Mouse (Mus musculus): ENCODE measurements around the gene Zer1.

The Zer1 gene

GRCm38 (mm10) chr2:30128789-30129188, 4.4 kb upstream of the Zer1 start:
- no peak for DNase-seq (ENCODE audit: low spot score in 2 of 2)

DNA sequence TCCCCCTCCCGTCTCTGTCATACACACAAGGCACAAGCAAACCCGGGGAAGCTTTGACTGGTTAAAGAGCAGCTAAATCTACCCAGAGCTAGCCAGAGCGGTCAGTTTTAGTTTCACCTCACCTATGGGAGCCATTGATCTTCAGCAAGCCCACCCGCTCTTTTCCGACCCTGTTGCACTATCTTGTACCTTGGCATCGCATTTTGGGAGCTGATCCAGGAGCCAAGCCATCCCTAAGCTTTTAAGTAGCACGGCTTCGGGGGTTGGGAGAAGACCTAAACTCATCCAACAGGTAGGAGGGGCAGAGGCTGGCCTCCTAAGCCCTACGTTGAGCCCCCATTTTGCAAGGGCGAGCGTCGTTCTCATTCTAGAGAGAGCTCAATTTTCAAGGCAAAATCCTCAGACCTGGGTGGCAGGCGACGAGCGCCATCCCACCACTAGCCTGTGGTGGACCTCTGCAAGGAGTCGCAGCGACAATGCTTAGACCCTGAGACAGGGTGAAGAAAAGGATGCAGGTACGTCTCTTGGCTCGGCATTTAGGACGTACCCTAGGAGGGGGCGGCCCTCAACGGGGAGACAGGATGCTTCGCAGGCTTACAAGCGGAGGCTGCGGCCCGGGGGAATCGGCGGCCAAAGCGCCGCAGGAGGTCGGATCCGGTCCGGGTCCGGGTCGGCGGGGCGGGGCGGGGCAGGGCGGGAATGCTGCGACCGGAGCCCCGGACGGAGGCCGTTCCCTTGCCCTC, 485 bp downstream of the Zer1 start:
- peak; percentile 38 to 41 for DNase-seq (ENCODE audit: low spot score in 2 of 2)

DNA sequence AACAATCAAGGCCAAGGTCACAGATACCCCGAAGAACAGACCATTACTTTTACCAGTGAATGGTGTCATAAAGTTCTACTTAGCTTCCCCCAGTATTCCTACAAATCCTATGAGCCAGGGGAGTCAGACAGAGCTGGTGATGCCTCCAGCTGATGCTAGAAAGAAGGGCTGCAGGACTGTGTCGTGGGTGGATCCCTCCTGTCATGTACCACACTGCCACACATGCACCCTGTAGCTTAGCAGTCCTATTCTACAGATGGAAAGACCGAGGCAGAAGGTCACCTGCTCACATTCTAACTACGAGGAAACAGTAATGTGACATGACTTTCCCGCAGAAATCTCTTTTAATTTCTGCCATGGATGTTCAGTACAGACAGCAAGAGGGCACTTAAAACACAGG, 1.6 kb downstream of the Zer1 start:
- DNase-seq (ENCODE audit: low spot score in 2 of 2) = no peak

DNA sequence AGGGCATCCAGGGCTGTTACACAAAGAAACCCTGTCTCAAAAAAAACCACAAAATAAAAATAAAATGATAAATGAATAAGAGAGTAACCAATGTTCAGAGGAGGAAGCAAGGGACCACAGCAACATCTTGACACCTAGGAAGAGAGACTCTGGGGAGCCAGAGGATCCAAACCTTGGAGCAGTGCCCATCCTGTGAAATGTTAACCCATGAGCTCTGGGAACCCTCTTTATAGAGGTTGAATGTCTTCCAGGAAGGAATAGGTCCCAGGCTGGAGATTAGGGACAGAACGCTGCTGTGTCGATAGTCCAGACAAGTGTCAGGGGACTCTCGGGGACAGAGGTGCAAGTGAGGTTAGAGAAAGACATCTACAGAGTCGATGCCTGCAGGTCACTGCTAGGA, 4.1 kb downstream of the Zer1 start:
- DNase-seq (ENCODE audit: low spot score in 2 of 2) = no peak

- peak in 1 of 2 experiments; percentile 33 for DNase-seq (ENCODE audit: low spot score in 2 of 2)
Observed at GRCm38 (mm10) chr2:30119641-30120051, 4.7 kb downstream of the Zer1 start.

- DNase-seq (ENCODE audit: low spot score in 2 of 2) = no peak
Observed at GRCm38 (mm10) chr2:30112564-30112963, 11.8 kb downstream of the Zer1 start.

DNA sequence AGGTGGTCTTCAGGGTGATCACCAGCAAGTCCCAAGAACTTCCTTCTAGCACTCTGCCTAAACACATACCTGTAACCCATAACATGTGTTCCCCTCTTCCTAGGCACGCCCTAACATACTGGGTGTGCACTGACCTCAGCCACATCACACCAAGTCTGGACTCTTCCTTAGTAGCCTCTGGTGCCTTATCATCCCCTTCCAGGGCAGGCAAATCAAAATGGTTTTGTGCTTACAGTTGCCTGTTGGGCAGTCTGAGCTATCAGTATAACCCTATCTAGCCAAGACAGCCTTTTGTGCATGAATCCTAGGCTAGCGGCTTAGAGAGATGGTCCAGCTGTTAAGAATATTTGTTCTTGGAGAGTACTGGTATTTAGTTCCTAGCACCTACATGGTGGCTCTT, 12.9 kb downstream of the Zer1 start:
- no peak for DNase-seq (ENCODE audit: low spot score in 2 of 2)

DNA sequence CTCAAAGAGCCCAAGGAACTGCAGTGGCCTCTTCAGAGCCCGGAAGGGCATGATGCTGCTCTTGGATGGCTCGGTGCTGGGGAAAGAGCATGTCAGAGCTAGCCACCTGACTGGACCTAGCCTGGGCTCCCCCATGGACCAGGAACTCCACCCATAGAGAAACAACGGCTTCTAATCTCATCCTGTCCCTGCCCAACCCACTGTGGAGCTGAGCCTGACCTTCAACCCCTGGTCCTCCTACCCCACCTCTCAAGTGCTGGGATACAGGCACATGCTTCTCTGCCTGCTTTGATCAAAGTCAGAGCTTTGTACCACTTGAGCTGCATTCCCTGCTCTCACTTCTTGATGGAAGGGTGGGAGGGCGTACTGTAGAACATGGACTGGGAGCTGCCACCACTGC, 16.1 kb downstream of the Zer1 start:
- no peak for DNase-seq (ENCODE audit: low spot score in 2 of 2)

GRCm38 (mm10) chr2:30107646-30108045, 16.7 kb downstream of the Zer1 start:
- no peak for DNase-seq (ENCODE audit: low spot score in 2 of 2)

GRCm38 (mm10) chr2:30106364-30106763, 18.0 kb downstream of the Zer1 start:
- DNase-seq (ENCODE audit: low spot score in 2 of 2) = no peak

DNA sequence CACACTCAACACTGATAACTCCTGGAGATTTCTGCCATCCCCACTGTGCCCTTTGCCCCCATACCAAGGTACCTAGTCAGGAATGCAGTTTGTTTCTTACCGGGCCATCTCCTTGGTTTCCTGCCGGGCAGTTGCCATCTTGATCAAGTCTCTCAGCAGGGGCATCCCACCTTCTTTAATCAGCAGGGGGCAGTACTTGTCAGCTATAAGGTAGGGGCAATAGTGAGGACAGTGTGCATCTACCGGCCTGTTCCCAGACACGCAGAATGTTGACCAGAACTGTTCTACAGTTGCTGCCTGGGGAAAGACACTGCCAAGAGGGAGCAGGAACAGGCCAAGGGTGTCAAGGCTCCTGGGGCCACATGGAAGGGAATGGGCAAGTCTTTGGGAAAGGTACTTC, 24.2 kb downstream of the Zer1 start:
- no peak for DNase-seq (ENCODE audit: low spot score in 2 of 2)

DNA sequence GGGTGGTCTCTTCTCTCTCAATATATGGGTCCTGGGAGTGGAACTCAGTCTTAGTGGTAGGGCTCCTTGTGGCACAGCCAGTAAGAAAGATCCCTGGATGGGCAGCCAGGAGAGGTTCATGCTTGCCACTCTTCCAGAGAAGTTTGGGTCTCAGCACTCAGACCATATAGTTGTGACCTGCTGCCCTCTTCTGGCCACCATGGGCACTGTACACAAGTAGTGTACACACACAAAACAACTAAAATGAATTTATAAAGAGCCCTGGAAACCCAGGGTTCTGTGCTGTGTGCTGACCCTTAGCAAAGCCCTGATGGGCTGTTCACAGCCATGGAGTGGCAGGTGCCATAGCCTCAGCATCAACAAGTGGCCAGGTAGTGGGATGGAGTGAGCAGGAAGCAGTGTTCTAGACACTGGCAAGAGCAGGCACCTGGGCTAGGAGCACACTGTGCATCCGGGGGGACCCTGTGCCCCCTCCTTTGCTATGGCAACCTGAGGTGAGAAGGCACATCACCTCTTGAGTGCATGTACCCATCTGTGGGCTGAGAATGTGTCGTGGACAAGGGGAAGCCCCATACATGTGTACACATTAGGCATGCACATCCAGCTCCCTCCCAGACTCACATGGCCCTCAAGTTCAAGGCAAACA, 28.4 kb downstream of the Zer1 start:
- no peak for DNase-seq (ENCODE audit: low spot score in 2 of 2)

GRCm38 (mm10) chr2:30094208-30094588, 30.2 kb downstream of the Zer1 start:
- DNase-seq (ENCODE audit: low spot score in 2 of 2) = no peak

GRCm38 (mm10) chr2:30093471-30094207, 30.7 kb downstream of the Zer1 start, which contains the start of gene Zdhhc12:
Zdhhc12 (minus strand) TSS chr2:30093648.
- peak; percentile 76 to 82 for DNase-seq (ENCODE audit: low spot score in 2 of 2)

GRCm38 (mm10) chr2:30092280-30092918, 32.0 kb downstream of the Zer1 start:
- no peak for DNase-seq (ENCODE audit: low spot score in 2 of 2)

DNA sequence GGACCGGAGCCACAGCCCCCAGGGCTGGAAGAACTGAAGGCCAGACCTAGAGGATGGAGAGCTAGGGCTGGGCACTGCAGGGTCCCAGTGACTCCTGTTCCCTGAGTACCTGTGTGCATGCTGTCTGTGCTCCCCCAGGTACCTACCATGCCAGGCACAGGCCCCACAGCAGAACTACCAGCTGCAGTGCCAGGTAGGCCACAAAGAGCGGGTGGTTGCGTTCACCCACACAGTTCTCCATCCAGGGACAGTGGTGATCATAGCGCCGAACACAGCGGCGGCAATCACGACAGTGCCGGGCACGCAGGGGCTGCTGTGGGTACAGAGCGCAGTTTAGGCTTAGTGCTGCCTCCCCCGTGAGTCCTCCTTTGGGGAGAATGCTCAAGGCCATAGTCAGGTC, 32.9 kb downstream of the Zer1 start:
- DNase-seq (ENCODE audit: low spot score in 2 of 2) = no peak

- no peak for DNase-seq (ENCODE audit: low spot score in 2 of 2)
Observed at GRCm38 (mm10) chr2:30087310-30087709, 37.1 kb downstream of the Zer1 start.

- no peak for DNase-seq (ENCODE audit: low spot score in 2 of 2)
Observed at GRCm38 (mm10) chr2:30084632-30085031, 39.8 kb downstream of the Zer1 start.

DNA sequence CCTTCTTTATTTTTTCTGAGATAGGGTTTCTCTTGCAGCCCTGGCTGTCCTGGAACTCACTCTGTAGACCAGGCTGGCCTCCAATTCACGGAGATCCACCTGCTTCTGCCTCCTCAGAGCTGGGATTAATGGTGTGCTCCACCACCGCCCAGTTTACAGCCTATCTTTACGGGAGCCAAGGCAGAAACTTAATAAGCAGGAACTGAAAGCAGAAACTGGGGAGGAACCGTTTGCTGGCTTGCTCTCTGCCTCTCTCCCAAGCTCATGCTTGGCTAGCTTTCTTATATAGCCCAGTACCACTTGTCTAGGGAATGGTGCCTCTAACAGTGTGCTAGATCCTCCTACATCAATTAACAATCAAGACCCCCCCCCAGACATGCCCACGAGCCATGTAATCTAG, 40.3 kb downstream of the Zer1 start:
- DNase-seq (ENCODE audit: low spot score in 2 of 2) = no peak

DNA sequence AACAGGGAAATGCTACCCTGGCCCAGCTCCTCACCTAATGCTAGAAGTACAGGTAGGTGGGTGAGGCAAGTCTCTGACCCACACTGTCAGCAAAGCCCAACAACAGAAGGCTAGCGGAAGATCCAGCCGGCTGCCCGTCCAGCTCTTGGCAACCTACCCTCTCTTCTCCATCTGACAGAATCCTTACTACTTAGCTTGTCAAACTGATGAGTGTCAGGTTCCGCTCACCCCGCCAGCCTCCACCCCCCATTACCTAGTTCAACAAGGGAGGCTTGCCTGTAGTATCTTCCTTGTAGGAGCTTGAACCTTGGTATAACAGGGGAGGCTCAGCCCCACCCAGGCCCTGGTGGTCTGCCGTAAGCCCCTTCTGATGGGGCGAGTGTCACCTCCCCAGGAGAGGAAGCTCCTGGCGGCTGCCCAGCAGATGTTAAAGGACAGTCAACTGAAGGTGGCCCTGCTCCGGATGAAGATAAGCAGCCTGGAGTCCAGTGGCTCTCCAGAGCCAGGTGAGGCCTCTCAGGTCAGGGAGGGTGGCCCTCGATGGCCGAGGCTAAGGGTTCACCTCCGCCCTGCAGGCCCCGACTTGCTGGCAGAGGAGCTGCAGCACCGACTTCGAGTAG, 44.1 kb downstream of the Zer1 start:
- DNase-seq (ENCODE audit: low spot score in 2 of 2) = no peak

GRCm38 (mm10) chr2:30078760-30079159, 45.6 kb downstream of the Zer1 start:
- no peak for DNase-seq (ENCODE audit: low spot score in 2 of 2)

- no peak for DNase-seq (ENCODE audit: low spot score in 2 of 2)
Observed at GRCm38 (mm10) chr2:30078349-30078712, 46.1 kb downstream of the Zer1 start.
